Mouse (Mus musculus) embryonic facial prominence, embryonic 15.5 days (tissue): Measurements from ENCODE around the gene Ssbp3. TPM values are rescaled to one million over a fixed set of nuclear protein-coding genes. Genes with fewer than 3 reads are reported as not detected.

Experiments
- ATAC-seq: fragments of 200-750 bp; cut with Nextera tagmentation; 2 replicates; pipeline ENCODE4 v1.8.0; 2017; ENCODE audit warnings: low read depth, moderate TSS enrichment; ENCODE audit not compliant: insufficient number of reproducible peaks, low FRiP score, low TSS enrichment
- H3K27ac ChIP-seq: fragments of 300-500 bp; sonication (generic); replicated peaks from 2 replicates; pipeline ENCODE4 v1.5.1; 2015; ENCODE audit warnings: mild to moderate bottlenecking, inconsistent platforms
- H3K27me3 ChIP-seq: fragments of 300-500 bp; sonication (generic); 2 replicates; pipeline ENCODE4 v1.6.1; 2015; ENCODE audit warnings: inconsistent platforms
- H3K36me3 ChIP-seq: fragments of 300-500 bp; sonication (generic); 2 replicates; pipeline ENCODE4 v1.6.1; 2015; ENCODE audit warnings: mild to moderate bottlenecking, inconsistent platforms
- H3K4me1 ChIP-seq: fragments of 300-500 bp; sonication (generic); 2 replicates; pipeline ENCODE4 v1.6.1; 2015; ENCODE audit warnings: inconsistent platforms
- H3K4me2 ChIP-seq: fragments of 300-500 bp; sonication (generic); replicated peaks from 2 replicates; pipeline ENCODE4 v1.6.1; 2015; ENCODE audit warnings: mild to moderate bottlenecking, inconsistent platforms
- H3K4me3 ChIP-seq: fragments of 300-500 bp; sonication (generic); replicated peaks from 2 replicates; pipeline ENCODE4 v1.5.1; 2015; ENCODE audit warnings: mild to moderate bottlenecking, inconsistent platforms
- H3K9ac ChIP-seq: fragments of 300-500 bp; sonication (generic); 2 replicates; pipeline ENCODE4 v1.6.1; 2015; ENCODE audit warnings: inconsistent platforms
- H3K9me3 ChIP-seq: fragments of 300-500 bp; sonication (generic); replicated peaks from 2 replicates; pipeline ENCODE4 v1.6.1; 2016; ENCODE audit warnings: inconsistent platforms
- WGBS: fragments of 180-500 bp; shearing (Covaris S2); methylation state at CpG from one replicate; pipeline ENCODE4 v1.1.7; 2015; 5-methylcytosine and 5-hydroxymethylcytosine counted together
- polyA plus RNA-seq: library from polyadenylated mRNA; unstranded; fragments of >200 nt; fragmentation: Nextera tagmentation; extraction: Ambion mirVana; gene quantifications from 2 replicates; pipeline ENCODE4 v1.2.1, GENCODE M21; 2015

Gene Ssbp3
- polyA plus RNA-seq, 1 experiment from 2014 or later = 136 TPM

- no peak overlapping the region for H3K4me2 ChIP-seq
- H3K9me3 ChIP-seq = no peaks in the 10 kb centered on the region
- H3K4me3 ChIP-seq = no peak overlapping the region
- no peaks in the 10 kb centered on the region for H3K27me3 ChIP-seq
- H3K9ac ChIP-seq = no peak overlapping the region
- ATAC-seq = no peak
- 45% methylated on average over 7 of the region's 7 CpGs for WGBS
- peak overlapping the region; percentile 58 for H3K27ac ChIP-seq
- H3K4me1 ChIP-seq = peaks cover 74% of the 10 kb centered on the region
- H3K36me3 ChIP-seq = no peaks in the 10 kb centered on the region
Observed at GRCm38 (mm10) chr4:106948546-106948945, 38.0 kb downstream of the Ssbp3 start.

DNA sequence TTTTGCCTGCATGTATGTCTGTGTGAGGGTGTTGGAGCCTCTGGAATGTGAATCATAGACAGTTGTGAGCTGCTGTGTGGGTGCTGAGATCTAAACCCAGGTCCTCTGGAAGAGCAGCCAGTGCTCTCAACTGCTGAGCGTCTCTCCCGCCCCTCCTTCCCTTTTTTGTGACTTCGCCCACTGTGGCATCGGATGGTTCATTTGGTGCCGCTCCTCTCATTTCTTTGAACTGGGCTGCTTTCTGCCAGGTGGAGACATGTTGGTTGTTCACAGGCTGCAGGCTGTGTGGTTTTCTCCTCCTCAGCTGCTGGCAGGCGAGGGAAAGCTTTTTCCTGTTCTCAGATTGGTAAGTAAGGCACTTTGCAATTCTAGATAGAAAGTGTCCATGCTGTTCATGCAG, 38.7 kb downstream of the Ssbp3 start:
- ATAC-seq = no peak
- peaks cover 70% of the 10 kb centered on the region for H3K4me1 ChIP-seq
- H3K27me3 ChIP-seq = no peaks in the 10 kb centered on the region
- no peaks in the 10 kb centered on the region for H3K36me3 ChIP-seq
- H3K4me2 ChIP-seq = no peak overlapping the region
- no peak overlapping the region for H3K4me3 ChIP-seq
- no peak overlapping the region for H3K9ac ChIP-seq
- peak overlapping the region; percentile 36 for H3K27ac ChIP-seq
- WGBS = 47% methylated on average over 6 of the region's 6 CpGs
- H3K9me3 ChIP-seq = no peaks in the 10 kb centered on the region

- Histone ChIP-seq H3K27ac (no peak overlapping the region), H3K27me3 (no peaks in the 10 kb centered on the region), H3K9me3 (no peaks in the 10 kb centered on the region), H3K4me2 (no peak overlapping the region), H3K36me3 (0 out of 2 replicates have a peak, but pooled peaks cover 7% of the 10 kb centered on the region), H3K9ac (no peak overlapping the region), H3K4me3 (no peak overlapping the region), H3K4me1 (peaks cover 76% of the 10 kb centered on the region)
- WGBS = 79% methylated on average over 4 of the region's 4 CpGs
- ATAC-seq = no peak
Observed at GRCm38 (mm10) chr4:106950801-106951200, 40.3 kb downstream of the Ssbp3 start.

DNA sequence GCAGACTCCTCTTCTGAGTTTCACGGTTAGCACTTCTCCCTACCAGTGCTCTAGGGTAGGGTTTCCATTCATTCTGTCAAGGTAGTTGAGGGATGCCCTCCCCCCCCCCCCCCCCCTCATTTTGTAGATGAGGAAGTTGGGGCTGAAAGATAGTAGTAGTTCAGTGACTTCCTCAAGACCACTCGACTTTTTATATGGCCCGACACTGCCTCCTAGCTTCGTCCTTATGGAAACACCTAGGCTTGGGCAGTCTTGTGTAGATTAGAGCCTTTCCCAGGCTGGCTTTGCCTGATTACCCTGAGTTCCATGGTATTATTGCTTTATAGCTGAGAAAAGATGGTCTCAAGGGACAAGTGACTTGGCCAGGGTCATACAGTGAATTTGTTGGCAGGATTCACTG, 41.0 kb downstream of the Ssbp3 start:
- Histone ChIP-seq H3K9me3 (no peaks in the 10 kb centered on the region), H3K36me3 (0 out of 2 replicates have a peak, but pooled peaks cover 7% of the 10 kb centered on the region), H3K4me3 (no peak overlapping the region), H3K27me3 (no peaks in the 10 kb centered on the region), H3K9ac (no peak overlapping the region), H3K4me2 (no peak overlapping the region), H3K27ac (no peak overlapping the region), H3K4me1 (peaks cover 77% of the 10 kb centered on the region)
- WGBS = 63% methylated on average over 4 of the region's 4 CpGs
- ATAC-seq = no peak

- H3K4me2 ChIP-seq = no peak overlapping the region
- H3K4me1 ChIP-seq = peaks cover 65% of the 10 kb centered on the region
- no peaks in the 10 kb centered on the region for H3K9me3 ChIP-seq
- H3K27ac ChIP-seq = no peak overlapping the region
- no peak for ATAC-seq
- H3K4me3 ChIP-seq = no peak overlapping the region
- H3K9ac ChIP-seq = no peak overlapping the region
- 0 out of 2 replicates have a peak, but pooled peaks cover 7% of the 10 kb centered on the region for H3K36me3 ChIP-seq
- no peaks in the 10 kb centered on the region for H3K27me3 ChIP-seq
Observed at GRCm38 (mm10) chr4:106953221-106953620, 42.7 kb downstream of the Ssbp3 start.

GRCm38 (mm10) chr4:106953760-106954159, 43.3 kb downstream of the Ssbp3 start:
- Histone ChIP-seq H3K4me3 (no peak overlapping the region), H3K36me3 (0 out of 2 replicates have a peak, but pooled peaks cover 7% of the 10 kb centered on the region), H3K4me1 (peaks cover 63% of the 10 kb centered on the region), H3K27ac (no peak overlapping the region), H3K9ac (no peak overlapping the region), H3K4me2 (no peak overlapping the region), H3K27me3 (no peaks in the 10 kb centered on the region), H3K9me3 (no peaks in the 10 kb centered on the region)
- no peak for ATAC-seq
- 73% methylated on average over 5 of the region's 5 CpGs for WGBS

DNA sequence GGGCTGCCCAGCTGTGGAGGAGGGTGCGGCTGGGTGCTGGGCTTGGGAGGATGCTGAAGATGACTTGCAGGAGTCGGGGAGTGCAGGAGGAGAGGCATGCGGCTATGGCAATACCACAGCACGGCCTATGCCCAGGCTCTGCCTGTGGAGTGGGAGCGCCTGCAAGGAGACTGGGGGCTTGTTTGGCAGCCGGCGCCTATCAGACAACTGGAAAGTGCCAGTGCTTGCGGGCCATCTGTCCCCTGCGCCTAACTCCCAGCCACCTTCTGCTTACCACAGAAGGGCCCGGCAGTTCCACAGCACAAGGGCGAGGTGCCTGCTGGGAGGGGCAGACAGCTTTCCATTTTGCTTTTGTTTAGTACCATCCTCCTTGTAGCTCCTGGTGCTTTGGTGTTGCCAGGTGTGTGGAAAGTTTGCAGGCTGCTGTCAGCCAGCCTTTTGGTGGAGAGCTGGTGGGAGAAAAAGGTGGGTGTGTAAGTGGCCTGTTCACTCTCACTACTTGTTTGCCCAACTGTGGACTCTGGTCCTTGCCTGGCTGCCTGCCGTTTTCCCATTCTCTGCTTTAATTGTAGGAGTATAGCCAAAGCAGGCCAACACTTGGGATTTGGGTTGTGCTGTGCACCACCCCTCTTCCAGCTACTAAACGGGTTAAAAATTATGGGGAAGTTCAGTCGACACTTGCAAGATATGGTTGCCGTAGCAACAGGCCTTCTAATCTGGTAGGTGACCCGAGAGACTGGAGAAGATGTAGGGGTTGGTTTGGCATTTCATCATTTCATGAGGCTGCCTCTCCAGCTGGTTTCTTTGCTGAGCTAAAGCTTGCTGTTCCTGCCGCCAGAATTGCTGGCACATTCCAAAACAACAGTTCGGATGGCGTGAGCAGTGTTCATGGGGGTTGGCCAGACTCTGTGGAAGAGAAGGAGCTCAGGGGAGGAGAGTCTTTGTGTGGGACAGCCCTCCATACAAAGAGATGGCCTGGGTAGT, 45.5 kb downstream of the Ssbp3 start:
- no peak overlapping the region for H3K4me2 ChIP-seq
- no peak overlapping the region for H3K9ac ChIP-seq
- 59% methylated on average over 19 of the region's 19 CpGs for WGBS
- H3K4me1 ChIP-seq = peaks cover 41% of the 10 kb centered on the region
- no peaks in the 10 kb centered on the region for H3K9me3 ChIP-seq
- 0 out of 2 replicates have a peak, but pooled peaks cover 7% of the 10 kb centered on the region for H3K36me3 ChIP-seq
- no peak for ATAC-seq
- no peak overlapping the region for H3K4me3 ChIP-seq
- H3K27me3 ChIP-seq = no peaks in the 10 kb centered on the region
- H3K27ac ChIP-seq = no peak overlapping the region; the same call in 1 of the 2 replicates

GRCm38 (mm10) chr4:106958117-106958516, 47.6 kb downstream of the Ssbp3 start:
- peaks cover 43% of the 10 kb centered on the region for H3K4me1 ChIP-seq
- no peak for ATAC-seq

GRCm38 (mm10) chr4:106958561-106958960, 48.1 kb downstream of the Ssbp3 start:
- Histone ChIP-seq H3K4me3 (no peak overlapping the region), H3K36me3 (0 out of 2 replicates have a peak, but pooled peaks cover 7% of the 10 kb centered on the region), H3K9me3 (no peaks in the 10 kb centered on the region), H3K4me1 (peaks cover 43% of the 10 kb centered on the region), H3K4me2 (no peak overlapping the region), H3K27ac (no peak overlapping the region), H3K9ac (no peak overlapping the region), H3K27me3 (no peaks in the 10 kb centered on the region)
- no peak for ATAC-seq
- WGBS = 78% methylated on average over 3 of the region's 3 CpGs

More at GRCm38 (mm10) chr4:106958117-106958516, 47.6 kb downstream of the Ssbp3 start:
- no peaks in the 10 kb centered on the region for H3K27me3 ChIP-seq
- no peak overlapping the region for H3K4me3 ChIP-seq
- H3K36me3 ChIP-seq = 0 out of 2 replicates have a peak, but pooled peaks cover 7% of the 10 kb centered on the region
- no peak overlapping the region for H3K9ac ChIP-seq
- H3K4me2 ChIP-seq = no peak overlapping the region
- H3K27ac ChIP-seq = no peak overlapping the region
- H3K9me3 ChIP-seq = no peaks in the 10 kb centered on the region
- WGBS = 81% methylated on average over 2 of the region's 2 CpGs

DNA sequence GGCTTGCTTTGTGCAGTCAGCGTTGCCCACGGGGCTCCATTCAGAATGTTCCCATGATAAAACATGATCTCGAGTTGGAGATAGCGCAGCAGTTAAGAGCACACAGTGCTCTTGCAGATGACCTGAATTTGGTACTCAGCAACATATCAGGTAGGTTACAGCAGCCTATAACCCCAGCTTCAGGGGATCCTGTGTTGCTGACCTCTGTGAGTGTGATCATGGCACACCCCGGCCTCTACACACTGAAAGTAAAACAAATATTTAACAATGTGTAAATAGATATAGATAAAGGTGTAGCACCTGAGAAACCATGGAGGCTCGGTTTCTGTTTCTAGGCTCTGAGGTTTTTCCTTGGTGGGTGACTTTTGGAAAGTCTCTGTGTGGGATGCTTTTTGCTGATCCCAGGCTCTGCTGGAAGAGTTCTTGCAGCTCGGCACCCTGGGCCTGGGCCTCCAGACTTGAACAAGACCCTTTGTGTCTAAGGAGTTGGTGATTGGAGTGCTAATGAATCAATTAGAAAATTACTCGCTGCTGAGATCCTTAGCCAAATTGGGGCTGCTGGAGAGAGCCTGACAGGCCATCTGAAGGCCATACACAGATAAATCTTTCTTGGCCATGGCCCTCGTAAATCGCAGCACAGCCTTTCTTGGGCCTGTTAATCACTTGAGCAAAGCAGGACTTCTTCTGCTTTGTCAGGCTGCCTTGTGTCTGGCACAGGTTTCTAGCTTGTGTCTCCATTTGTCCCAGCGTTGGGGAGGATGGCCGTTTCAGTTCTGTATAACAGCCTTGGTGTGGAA, 49.2 kb downstream of the Ssbp3 start:
- Histone ChIP-seq H3K27ac (no peak overlapping the region), H3K36me3 (0 out of 2 replicates have a peak, but pooled peaks cover 7% of the 10 kb centered on the region), H3K27me3 (no peaks in the 10 kb centered on the region), H3K9me3 (no peaks in the 10 kb centered on the region), H3K4me1 (peaks cover 50% of the 10 kb centered on the region), H3K4me2 (no peak overlapping the region), H3K4me3 (no peak overlapping the region), H3K9ac (no peak overlapping the region)
- 79% methylated on average over 12 of the region's 12 CpGs for WGBS
- ATAC-seq = no peak

GRCm38 (mm10) chr4:106960476-106960875, 50.0 kb downstream of the Ssbp3 start:
- 78% methylated on average over 2 of the region's 2 CpGs for WGBS
- no peak overlapping the region for H3K4me3 ChIP-seq
- H3K9me3 ChIP-seq = no peaks in the 10 kb centered on the region
- H3K4me1 ChIP-seq = peaks cover 47% of the 10 kb centered on the region
- 0 out of 2 replicates have a peak, but pooled peaks cover under 1% of the 10 kb centered on the region for H3K36me3 ChIP-seq
- ATAC-seq = no peak
- H3K27me3 ChIP-seq = no peaks in the 10 kb centered on the region
- H3K4me2 ChIP-seq = no peak overlapping the region
- no peak overlapping the region for H3K27ac ChIP-seq
- H3K9ac ChIP-seq = no peak overlapping the region
